Mouse (Mus musculus): ENCODE results near the gene Hormad2. TPM values are rescaled to one million over a fixed set of nuclear protein-coding genes. Genes with fewer than 3 reads are reported as not detected.

Hormad2 gene
- polyA plus RNA-seq (2015; fragmentation: Nextera tagmentation; extraction: Ambion mirVana) = 0.11 and 0.51 TPM in 2 replicates

- peak; percentile 49; the same call in 1 of the 2 replicates for ATAC-seq (ENCODE audit: low FRiP score, low TSS enrichment)
Observed at GRCm38 (mm10) chr11:4440978-4441377, at the start of gene Hormad2. Hormad2 (minus strand) TSS chr11:4441105.

GRCm38 (mm10) chr11:4489207-4489606 is 48.3 kb upstream of the Hormad2 start:
- TF ChIP-seq CTCF (IDR thresholded peaks at IDR 0.05; ENCODE audit: low read depth) (no peak), EP300 (optimal IDR thresholded peaks at IDR 0.05) (no peak)
- DNase-seq (ENCODE audit: low spot score) (no peak), ATAC-seq (ENCODE audit: low FRiP score, low TSS enrichment) (no peak)
- H3K27me3 ChIP-seq (ENCODE audit: control insufficient read depth, insufficient read depth, low read length) = no peaks in the 10 kb centered on the region
- H3K4me1 ChIP-seq (replicated peaks; ENCODE audit: control insufficient read depth, insufficient read depth) = no peaks in the 10 kb centered on the region
- no peak overlapping the region for H3K4me2 ChIP-seq (replicated peaks; ENCODE audit: low read depth)
- peaks cover 42% of the 10 kb centered on the region for H3K36me3 ChIP-seq (ENCODE audit: control insufficient read depth, insufficient read depth, low read length)
- WGBS = 75% methylated on average over 4 of the region's 4 CpGs
- no peak overlapping the region for H3K9ac ChIP-seq (ENCODE audit: low read length)
- H3K9me3 ChIP-seq (ENCODE audit: control insufficient read depth, low read length) = no peaks in the 10 kb centered on the region
- peak overlapping the region; percentile 69 for H3K27ac ChIP-seq (replicated peaks)
- H3K4me3 ChIP-seq (ENCODE audit: low read depth, low read length) = no peak overlapping the region

More at GRCm38 (mm10) chr11:4440978-4441377, at the start of gene Hormad2:
- DNase-seq (ENCODE audit: low spot score) = peak; percentile 46
- 48% methylated on average over 19 of the region's 19 CpGs for WGBS
- H3K36me3 ChIP-seq (ENCODE audit: control insufficient read depth, insufficient read depth, low read length) = no peaks in the 10 kb centered on the region
- no peaks in the 10 kb centered on the region for H3K9me3 ChIP-seq (ENCODE audit: control insufficient read depth, low read length)
- TF ChIP-seq CTCF (IDR thresholded peaks at IDR 0.05; ENCODE audit: low read depth) (no peak), EP300 (optimal IDR thresholded peaks at IDR 0.05) (no peak)
- no peaks in the 10 kb centered on the region for H3K27me3 ChIP-seq (ENCODE audit: control insufficient read depth, insufficient read depth, low read length)
- no peaks in the 10 kb centered on the region for H3K4me1 ChIP-seq (replicated peaks; ENCODE audit: control insufficient read depth, insufficient read depth)
- no peak within 1 kb of the TSS for H3K9ac ChIP-seq (ENCODE audit: low read length)
- no peak within 1 kb of the TSS for H3K27ac ChIP-seq (replicated peaks)
- no peak within 1 kb of the TSS for H3K4me3 ChIP-seq (ENCODE audit: low read depth, low read length)
- H3K4me2 ChIP-seq (replicated peaks; ENCODE audit: low read depth) = no peak within 1 kb of the TSS

- Histone ChIP-seq H3K9me3 (ENCODE audit: control insufficient read depth, low read length) (no peaks in the 10 kb centered on the region), H3K27me3 (ENCODE audit: control insufficient read depth, insufficient read depth, low read length) (no peaks in the 10 kb centered on the region), H3K36me3 (ENCODE audit: control insufficient read depth, insufficient read depth, low read length) (peaks cover 42% of the 10 kb centered on the region), H3K9ac (ENCODE audit: low read length) (no peak overlapping the region), H3K4me1 (replicated peaks; ENCODE audit: control insufficient read depth, insufficient read depth) (no peaks in the 10 kb centered on the region), H3K27ac (replicated peaks) (no peak overlapping the region; the same call in 1 of the 2 replicates), H3K4me2 (replicated peaks; ENCODE audit: low read depth) (no peak overlapping the region), H3K4me3 (ENCODE audit: low read depth, low read length) (no peak overlapping the region)
- 75% methylated on average over 2 of the region's 2 CpGs for WGBS
- TF ChIP-seq CTCF (IDR thresholded peaks at IDR 0.05; ENCODE audit: low read depth) (no peak), EP300 (optimal IDR thresholded peaks at IDR 0.05) (no peak)
- DNase-seq (ENCODE audit: low spot score) (no peak), ATAC-seq (ENCODE audit: low FRiP score, low TSS enrichment) (no peak)
Observed at GRCm38 (mm10) chr11:4488798-4489197, 47.9 kb upstream of the Hormad2 start.

- Histone ChIP-seq H3K4me3 (ENCODE audit: low read depth, low read length) (no peak overlapping the region), H3K4me2 (replicated peaks; ENCODE audit: low read depth) (no peak overlapping the region), H3K27ac (replicated peaks) (no peak overlapping the region; the same call in 1 of the 2 replicates), H3K27me3 (ENCODE audit: control insufficient read depth, insufficient read depth, low read length) (no peaks in the 10 kb centered on the region), H3K36me3 (ENCODE audit: control insufficient read depth, insufficient read depth, low read length) (peaks cover 43% of the 10 kb centered on the region), H3K9ac (ENCODE audit: low read length) (no peak overlapping the region), H3K9me3 (ENCODE audit: control insufficient read depth, low read length) (no peaks in the 10 kb centered on the region), H3K4me1 (replicated peaks; ENCODE audit: control insufficient read depth, insufficient read depth) (no peaks in the 10 kb centered on the region)
- WGBS = 94% methylated on average over 13 of the region's 13 CpGs
- TF ChIP-seq EP300 (optimal IDR thresholded peaks at IDR 0.05) (no peak), CTCF (IDR thresholded peaks at IDR 0.05; ENCODE audit: low read depth) (no peak)
- ATAC-seq (ENCODE audit: low FRiP score, low TSS enrichment) (no peak), DNase-seq (ENCODE audit: low spot score) (no peak)
Observed at GRCm38 (mm10) chr11:4488367-4488766, 47.5 kb upstream of the Hormad2 start.

- Histone ChIP-seq H3K4me2 (replicated peaks; ENCODE audit: low read depth) (no peak overlapping the region), H3K36me3 (ENCODE audit: control insufficient read depth, insufficient read depth, low read length) (peaks cover 47% of the 10 kb centered on the region), H3K9me3 (ENCODE audit: control insufficient read depth, low read length) (no peaks in the 10 kb centered on the region), H3K9ac (ENCODE audit: low read length) (no peak overlapping the region), H3K4me3 (ENCODE audit: low read depth, low read length) (no peak overlapping the region), H3K4me1 (replicated peaks; ENCODE audit: control insufficient read depth, insufficient read depth) (no peaks in the 10 kb centered on the region), H3K27me3 (ENCODE audit: control insufficient read depth, insufficient read depth, low read length) (no peaks in the 10 kb centered on the region), H3K27ac (replicated peaks) (peak overlapping the region; percentile 40; the same call in 1 of the 2 replicates)
- TF ChIP-seq EP300 (optimal IDR thresholded peaks at IDR 0.05) (no peak), CTCF (IDR thresholded peaks at IDR 0.05; ENCODE audit: low read depth) (no peak)
- DNase-seq (ENCODE audit: low spot score) = peak; percentile 66
- WGBS = 61% methylated on average over 8 of the region's 8 CpGs
- peak; percentile 41 for ATAC-seq (ENCODE audit: low FRiP score, low TSS enrichment)
Observed at GRCm38 (mm10) chr11:4487401-4487965, 46.6 kb upstream of the Hormad2 start.

- H3K27ac ChIP-seq (replicated peaks) = no peak overlapping the region
- ATAC-seq (ENCODE audit: low FRiP score, low TSS enrichment) (no peak), DNase-seq (ENCODE audit: low spot score) (no peak)
- TF ChIP-seq EP300 (optimal IDR thresholded peaks at IDR 0.05) (no peak), CTCF (IDR thresholded peaks at IDR 0.05; ENCODE audit: low read depth) (no peak)
- H3K27me3 ChIP-seq (ENCODE audit: control insufficient read depth, insufficient read depth, low read length) = no peaks in the 10 kb centered on the region
- no peak overlapping the region for H3K9ac ChIP-seq (ENCODE audit: low read length)
- peaks cover 46% of the 10 kb centered on the region for H3K36me3 ChIP-seq (ENCODE audit: control insufficient read depth, insufficient read depth, low read length)
- H3K4me3 ChIP-seq (ENCODE audit: low read depth, low read length) = no peak overlapping the region
- 80% methylated on average over 5 of the region's 5 CpGs for WGBS
- no peaks in the 10 kb centered on the region for H3K4me1 ChIP-seq (replicated peaks; ENCODE audit: control insufficient read depth, insufficient read depth)
- no peak overlapping the region for H3K4me2 ChIP-seq (replicated peaks; ENCODE audit: low read depth)
- no peaks in the 10 kb centered on the region for H3K9me3 ChIP-seq (ENCODE audit: control insufficient read depth, low read length)
Observed at GRCm38 (mm10) chr11:4484541-4484940, 43.6 kb upstream of the Hormad2 start.

Data from stomach, postnatal 0 days (tissue).